Mouse (Mus musculus) urinary bladder, adult 18-20 months (tissue): ENCODE measurements at regions not wholly inside any gene's neighbourhood (a gene's known extent, or its start where the extent isn't known, plus 50 kb on each side); places are given as distances from the start of the nearest gene placed in this dataset.
A peak's percentile ranks its signal among the peaks of the same experiment; 100 is the strongest.

Experiments used
- DNase-seq, 2 experiments: peaks; one replicate each; pipeline ENCODE4 v3.0.0; 2022; ENCODE audit warnings: low spot score in 2 of 2, mixed read lengths in 2 of 2

GRCm38 (mm10) chr11:33061570-33061969 is 85.6 kb downstream of the Fgf18 start:
- DNase-seq: no peak

GRCm38 (mm10) chr11:33060352-33060751 is 86.8 kb downstream of the Fgf18 start:
- DNase-seq: no peak

- no peak for DNase-seq
Measured at GRCm38 (mm10) chr11:33050216-33050615, 97.0 kb downstream of the Fgf18 start.

- DNase-seq: no peak
Measured at GRCm38 (mm10) chr11:33039854-33040792, 107.1 kb downstream of the Fgf18 start.

GRCm38 (mm10) chr11:33036367-33036766 is 110.8 kb downstream of the Fgf18 start:
- DNase-seq: no peak

GRCm38 (mm10) chr11:33028920-33029319 is 118.3 kb downstream of the Fgf18 start:
- no peak for DNase-seq

GRCm38 (mm10) chr11:33027121-33027520 is 120.1 kb downstream of the Fgf18 start:
- no peak for DNase-seq

GRCm38 (mm10) chr11:33013229-33014185 is 133.7 kb downstream of the Fgf18 start:
- DNase-seq: peak; percentile 14 to 63

- no peak for DNase-seq
Measured at GRCm38 (mm10) chr11:33012384-33013160, 134.6 kb downstream of the Fgf18 start.

GRCm38 (mm10) chr11:33008611-33009010 is 138.6 kb downstream of the Fgf18 start:
- DNase-seq: no peak

GRCm38 (mm10) chr11:33007826-33008530 is 139.2 kb downstream of the Fgf18 start:
- no peak for DNase-seq

GRCm38 (mm10) chr11:33007366-33007765 is 139.8 kb downstream of the Fgf18 start:
- no peak for DNase-seq

GRCm38 (mm10) chr11:33005183-33005582 is 142.0 kb downstream of the Fgf18 start:
- DNase-seq: no peak

GRCm38 (mm10) chr11:33004603-33005002 is 142.6 kb downstream of the Fgf18 start:
- no peak for DNase-seq

- DNase-seq: no peak
Measured at GRCm38 (mm10) chr11:32999684-33000255, 147.4 kb downstream of the Fgf18 start.

- DNase-seq: no peak
Measured at GRCm38 (mm10) chr11:32998687-32999605, 148.3 kb downstream of the Fgf18 start.

- DNase-seq: no peak
Measured at GRCm38 (mm10) chr11:32994391-32994790, 152.8 kb downstream of the Fgf18 start.

- no peak for DNase-seq
Measured at GRCm38 (mm10) chr11:32993439-32993838, 153.8 kb downstream of the Fgf18 start.

- DNase-seq: no peak
Measured at GRCm38 (mm10) chr11:32991036-32991616, 156.1 kb downstream of the Fgf18 start.
